Mouse (Mus musculus): ENCODE results near the gene Bnip2.
A peak's percentile ranks its signal among the peaks of the same experiment; 100 is the strongest.

Bnip2 gene

DNA sequence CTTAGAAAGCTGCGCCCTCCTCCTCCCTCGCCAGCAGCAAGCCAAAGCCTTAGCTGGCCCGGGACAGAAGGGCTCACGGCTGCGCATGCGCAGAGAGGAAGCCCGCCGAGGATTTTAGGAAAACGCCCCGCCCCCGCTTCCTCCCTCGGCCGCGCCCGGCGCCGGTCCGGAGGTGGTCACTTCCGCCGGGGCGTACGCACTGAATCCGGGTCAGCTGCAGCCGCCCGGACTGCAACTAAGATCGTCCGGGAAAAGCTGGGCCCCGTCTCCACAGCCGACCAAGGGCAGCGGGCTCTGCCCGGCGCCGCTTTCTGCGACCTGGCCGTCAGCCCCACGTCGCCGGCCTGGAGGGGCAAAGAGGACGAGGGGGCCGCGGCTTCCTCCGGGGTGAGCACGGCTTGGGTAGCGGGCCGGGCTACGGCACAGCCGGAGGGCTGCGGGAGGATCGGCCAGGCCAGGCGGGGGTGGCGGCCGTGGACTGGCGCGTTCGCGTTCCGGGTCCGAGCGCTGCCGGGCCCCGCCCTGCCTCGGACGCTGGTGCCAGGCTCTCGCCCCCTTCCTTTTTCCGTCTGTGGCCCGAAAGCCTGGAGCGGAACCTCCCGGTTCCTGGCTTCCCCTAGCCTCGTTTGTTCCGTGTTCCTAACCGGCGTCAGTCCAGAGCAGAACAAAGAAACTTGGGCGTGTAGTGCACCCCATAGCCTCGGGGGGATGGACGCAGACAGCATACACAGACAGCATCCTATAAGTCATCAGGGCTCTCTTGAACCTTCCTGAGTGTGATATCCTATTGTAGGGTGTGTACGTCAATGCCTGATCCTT lies at the start of gene Bnip2:
Bnip2 (plus strand) TSS at position 164 of the 819 bp plus-strand sequence.
- DNase-seq (ENCODE audit: low spot score in 2 of 2) = peak; percentile 85 to 88

- DNase-seq (ENCODE audit: low spot score in 2 of 2) = no peak
Measured at GRCm38 (mm10) chr9:69940839-69941490, 48.3 kb upstream of the Bnip2 start.

GRCm38 (mm10) chr9:69941556-69941955 lies 47.7 kb upstream of the Bnip2 start:
- no peak for DNase-seq (ENCODE audit: low spot score in 2 of 2)

- no peak for DNase-seq (ENCODE audit: low spot score in 2 of 2)
Measured at GRCm38 (mm10) chr9:69948964-69949363, 40.3 kb upstream of the Bnip2 start.

DNA sequence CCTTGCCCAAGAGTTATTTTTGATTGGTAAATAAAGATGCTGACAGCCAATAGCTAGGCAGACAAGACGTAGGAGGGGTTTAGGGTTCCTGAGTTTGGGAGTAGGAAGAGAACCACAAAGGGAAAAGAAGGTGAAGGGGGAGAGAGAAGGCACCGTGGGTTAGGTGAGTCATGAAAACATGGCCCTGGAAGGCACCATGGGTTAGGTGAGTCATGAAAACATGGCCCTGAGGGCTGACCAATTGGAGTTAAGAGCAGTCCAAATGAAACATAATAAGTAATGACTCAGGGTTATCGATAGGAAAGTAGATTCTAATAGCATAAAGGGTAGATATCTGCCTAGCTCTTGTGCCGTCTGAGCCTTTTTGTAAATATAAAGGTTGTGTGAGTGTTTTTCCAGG lies 39.6 kb upstream of the Bnip2 start:
- no peak for DNase-seq (ENCODE audit: low spot score in 2 of 2)

- DNase-seq (ENCODE audit: low spot score in 2 of 2) = no peak
Measured at GRCm38 (mm10) chr9:69961007-69961406, 28.3 kb upstream of the Bnip2 start.

GRCm38 (mm10) chr9:69964370-69964769 lies 24.9 kb upstream of the Bnip2 start:
- DNase-seq (ENCODE audit: low spot score in 2 of 2) = peak in 1 of 2 experiments; percentile 3

DNA sequence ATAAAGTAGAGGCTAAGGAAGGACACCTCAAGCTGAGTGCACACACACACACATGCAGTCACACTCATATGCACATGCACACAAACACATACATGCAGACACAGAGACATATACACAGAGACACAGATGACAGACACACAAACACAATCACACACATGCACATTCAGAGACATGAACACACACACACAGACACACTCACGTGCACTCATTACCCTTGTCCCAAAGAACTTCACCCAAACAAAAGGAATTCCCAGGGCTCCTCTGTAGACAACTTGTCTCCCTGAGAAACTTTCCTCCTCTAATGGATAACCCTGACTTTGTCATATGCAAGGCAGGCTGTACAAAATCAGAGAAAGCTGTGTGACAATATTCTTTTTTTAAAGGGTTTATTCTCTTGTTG lies 3.7 kb upstream of the Bnip2 start:
- no peak for DNase-seq (ENCODE audit: low spot score in 2 of 2)

DNA sequence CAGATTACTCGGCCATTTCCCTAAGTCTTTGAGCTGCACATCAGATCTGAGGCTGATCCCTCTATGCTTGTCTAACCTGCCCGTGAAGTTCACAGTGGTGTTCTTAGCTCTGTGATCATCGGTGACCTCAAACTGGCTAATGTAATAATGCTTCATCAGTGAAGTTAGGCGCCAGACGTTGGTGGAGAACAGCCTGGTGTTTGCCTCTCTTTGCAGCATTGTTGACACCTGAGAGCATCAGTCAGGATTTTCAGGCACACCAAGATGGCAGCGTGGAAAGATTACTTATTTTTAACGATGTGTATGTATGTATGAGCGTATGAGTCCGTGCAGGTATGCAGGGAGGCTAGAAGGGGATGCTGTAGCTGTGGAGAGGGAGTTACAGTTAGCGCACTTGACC lies 3.2 kb upstream of the Bnip2 start:
- no peak for DNase-seq (ENCODE audit: low spot score in 2 of 2)

DNA sequence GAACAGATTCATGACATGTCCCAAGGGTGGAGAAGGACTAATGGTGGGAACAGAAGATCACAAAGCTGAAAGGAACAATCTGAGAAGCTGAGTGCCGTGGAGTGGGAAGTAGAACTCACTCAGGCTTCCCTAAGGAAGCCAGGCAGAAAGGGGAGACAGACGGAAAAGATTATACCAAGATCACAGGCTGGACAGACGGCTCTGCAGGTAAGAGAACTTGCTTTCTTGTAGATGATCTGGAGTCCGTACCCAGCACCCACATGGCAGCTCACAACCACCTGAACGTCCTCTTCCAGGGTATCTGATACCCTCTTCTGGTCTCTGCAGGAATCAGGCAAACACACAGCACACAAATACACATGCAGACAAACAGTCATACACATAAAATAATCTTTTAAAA lies 2.7 kb upstream of the Bnip2 start:
- DNase-seq (ENCODE audit: low spot score in 2 of 2) = no peak

DNA sequence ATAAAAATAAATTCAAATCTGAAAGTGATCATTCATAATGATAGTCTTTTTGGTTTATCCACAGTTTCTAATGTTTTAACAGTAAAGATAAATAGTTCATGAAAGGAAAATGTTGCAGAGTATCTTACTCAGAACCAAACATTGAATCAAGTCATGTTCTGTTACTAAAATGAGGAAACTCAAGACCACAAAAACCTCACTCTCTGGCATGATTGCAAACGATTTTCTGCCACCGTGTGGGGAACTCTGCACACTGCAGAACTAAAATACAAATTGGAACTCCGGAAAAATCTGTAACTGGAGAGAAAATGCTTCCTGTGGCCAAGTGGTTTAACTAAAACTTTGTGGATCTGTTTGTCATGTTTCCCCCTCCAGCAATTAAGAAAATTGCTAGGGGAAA lies 1.7 kb upstream of the Bnip2 start:
- DNase-seq (ENCODE audit: low spot score in 2 of 2) = peak; percentile 30 to 48

DNA sequence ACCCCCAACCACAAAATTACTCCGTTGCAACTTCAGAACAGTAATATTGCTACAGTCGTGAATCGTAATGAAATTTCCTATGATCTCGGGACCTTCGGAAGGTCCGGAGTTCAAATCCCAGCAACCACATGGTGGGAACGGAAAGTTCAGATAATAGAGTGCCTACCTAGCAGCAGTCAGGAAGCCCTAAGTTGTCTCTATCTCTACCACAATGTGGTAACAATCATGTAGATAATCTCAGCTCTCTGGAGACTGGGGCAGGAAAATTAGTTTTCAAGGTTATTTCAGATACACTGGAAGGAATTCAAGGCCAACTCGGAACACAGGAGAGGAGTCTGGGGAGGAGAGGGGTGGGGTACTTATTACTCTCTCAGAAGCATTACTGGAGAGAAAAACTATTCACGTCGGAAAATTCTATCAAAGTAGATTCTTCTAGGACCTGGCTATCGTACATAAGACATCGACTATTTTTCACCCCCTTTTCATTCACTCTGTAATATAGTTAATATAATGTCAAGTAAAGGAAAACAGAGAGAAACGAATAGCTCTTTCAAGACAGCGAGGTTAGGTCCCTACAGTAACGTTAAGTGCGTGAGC lies 462 bp upstream of the Bnip2 start:
- DNase-seq (ENCODE audit: low spot score in 2 of 2) = no peak

- no peak for DNase-seq (ENCODE audit: low spot score in 2 of 2)
Measured at GRCm38 (mm10) chr9:69990346-69990745, 1.1 kb downstream of the Bnip2 start.

DNA sequence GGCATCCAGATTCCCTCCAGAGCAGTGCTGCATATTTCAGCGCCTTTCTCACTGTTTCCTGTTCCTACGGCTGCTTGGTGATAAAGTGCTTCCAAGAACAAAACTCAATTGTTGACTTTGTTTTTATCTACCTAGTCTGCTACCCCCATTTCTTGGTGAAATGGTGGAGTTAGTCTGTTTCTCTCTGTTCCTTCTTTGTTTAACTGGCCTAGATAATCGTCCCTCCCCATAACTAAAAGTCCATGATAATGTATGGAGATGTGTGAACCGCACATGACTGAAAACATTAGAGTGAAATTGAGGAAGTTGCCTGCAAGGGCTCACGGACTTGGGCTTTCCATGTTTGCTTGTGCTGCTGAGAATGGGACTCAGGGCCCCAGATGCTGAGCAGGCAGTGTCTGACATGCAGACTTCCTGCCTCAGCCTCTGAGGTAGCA lies 3.6 kb downstream of the Bnip2 start:
- DNase-seq (ENCODE audit: low spot score in 2 of 2) = no peak

- DNase-seq (ENCODE audit: low spot score in 2 of 2) = no peak
Measured at GRCm38 (mm10) chr9:69993479-69993878, 4.2 kb downstream of the Bnip2 start.

- DNase-seq (ENCODE audit: low spot score in 2 of 2) = no peak
Measured at GRCm38 (mm10) chr9:69994547-69994946, 5.3 kb downstream of the Bnip2 start.

GRCm38 (mm10) chr9:69999318-69999717 lies 10.1 kb downstream of the Bnip2 start:
- DNase-seq (ENCODE audit: low spot score in 2 of 2) = no peak

DNA sequence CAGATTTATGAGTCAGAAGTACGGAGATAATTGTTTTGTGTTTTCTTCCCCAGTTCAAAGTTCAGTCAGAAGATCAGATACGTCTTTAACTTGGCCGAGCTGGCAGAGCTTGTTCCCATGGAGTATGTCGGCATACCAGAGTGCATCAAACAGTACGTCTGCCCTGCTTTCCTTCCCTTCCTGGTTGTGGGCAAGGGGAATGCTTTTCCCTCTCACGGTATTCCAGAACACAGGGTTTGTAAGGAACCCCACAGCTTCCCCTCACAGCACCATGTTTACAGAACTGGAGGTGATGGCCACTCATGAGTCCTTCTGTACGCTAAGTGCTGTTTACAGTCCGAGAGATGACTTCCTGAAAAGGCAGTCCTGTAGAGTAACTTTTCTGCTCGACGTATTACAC lies 14.2 kb downstream of the Bnip2 start:
- DNase-seq (ENCODE audit: low spot score in 2 of 2) = no peak

DNA sequence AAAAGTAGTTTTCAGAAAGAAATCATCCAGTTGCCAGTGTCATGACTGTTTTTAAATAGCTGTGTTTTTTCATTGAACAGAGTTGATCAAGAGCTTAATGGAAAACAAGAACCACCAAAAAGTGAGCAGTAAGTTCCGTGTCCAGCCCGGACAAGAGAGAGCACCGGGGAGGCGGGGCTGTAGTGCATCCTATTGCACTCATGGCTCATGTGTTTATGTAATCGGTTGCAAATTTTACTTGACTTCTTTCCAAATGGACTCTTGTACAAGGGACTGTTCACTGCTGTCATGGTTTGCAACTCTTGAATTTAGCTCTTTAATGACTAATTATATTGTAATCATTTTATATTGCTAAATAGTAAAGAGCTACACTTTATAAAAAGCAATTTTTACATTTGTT lies 17.7 kb downstream of the Bnip2 start:
- no peak for DNase-seq (ENCODE audit: low spot score in 2 of 2)

- no peak for DNase-seq (ENCODE audit: low spot score in 2 of 2)
Measured at GRCm38 (mm10) chr9:70007506-70008248, 18.4 kb downstream of the Bnip2 start.

- DNase-seq (ENCODE audit: low spot score in 2 of 2) = no peak
Measured at GRCm38 (mm10) chr9:70009754-70010304, 20.6 kb downstream of the Bnip2 start.
